Mouse (Mus musculus): ENCODE data around the gene Gm5142. TPM values are rescaled to one million over a fixed set of nuclear protein-coding genes. Genes with fewer than 3 reads are reported as not detected.

Gene Gm5142
- total RNA-seq, 2 experiments from 2014 or later, result not detected

Other genes starting within 250 kb of the Gm5142 start
- gene 1700129C05Rik, start 35.9 kb downstream of the Gm5142 start, total RNA-seq (2015; ENCODE audit: low replicate concordance), result not detected in 2 replicates
- gene 1700129C05Rik, start 35.9 kb downstream of the Gm5142 start, total RNA-seq (2017; ENCODE audit: low replicate concordance), result not detected in 2 replicates
- gene Rcbtb1, start 22.5 kb upstream of the Gm5142 start, total RNA-seq (2015; ENCODE audit: low replicate concordance), result 9.7 and 13.0 TPM in 2 replicates
- 7.6 and 10.8 TPM in 2 replicates for gene Rcbtb1, start 22.5 kb upstream of the Gm5142 start, total RNA-seq (2017; ENCODE audit: low replicate concordance)
- not detected in 2 replicates for gene Gm6904, start 81.5 kb upstream of the Gm5142 start, total RNA-seq (2015; ENCODE audit: low replicate concordance)
- 3.0 TPM in 1 of 2 replicates, not detected in the other for gene Gm6904, start 81.5 kb upstream of the Gm5142 start, total RNA-seq (2017; ENCODE audit: low replicate concordance)
- gene Phf11a, start 118.8 kb upstream of the Gm5142 start, total RNA-seq (2015; ENCODE audit: low replicate concordance), result 6.5 TPM in 1 of 2 replicates, not detected in the other
- gene Phf11a, start 118.8 kb upstream of the Gm5142 start, total RNA-seq (2017; ENCODE audit: low replicate concordance), result not detected in 2 replicates
- 5.0 and 10.5 TPM in 2 replicates for gene Phf11b, start 162.6 kb upstream of the Gm5142 start, total RNA-seq (2015; ENCODE audit: low replicate concordance)
- gene Phf11b, start 162.6 kb upstream of the Gm5142 start, total RNA-seq (2017; ENCODE audit: low replicate concordance), result 2.6 and 3.9 TPM in 2 replicates
- gene Phf11d, start 186.7 kb upstream of the Gm5142 start, total RNA-seq (2015; ENCODE audit: low replicate concordance), result 3.2 TPM in 1 of 2 replicates, not detected in the other
- 2.7 and 3.1 TPM in 2 replicates for gene Phf11d, start 186.7 kb upstream of the Gm5142 start, total RNA-seq (2017; ENCODE audit: low replicate concordance)
- 4.6 and 5.8 TPM in 2 replicates for gene Phf11c, start 216.6 kb upstream of the Gm5142 start, total RNA-seq (2015; ENCODE audit: low replicate concordance)
- 3.0 and 9.0 TPM in 2 replicates for gene Phf11c, start 216.6 kb upstream of the Gm5142 start, total RNA-seq (2017; ENCODE audit: low replicate concordance)

All from erythroid progenitor cell, adult 5-6 weeks (primary cell).